Mouse (Mus musculus) neural tube, embryonic 14.5 days (tissue): ENCODE measurements around the gene Snapc3. TPM values are rescaled to one million over a fixed set of nuclear protein-coding genes. Genes with fewer than 3 reads are reported as not detected.

Experiments used
- ATAC-seq: fragments of 200-750 bp; cut with Nextera tagmentation; 2 replicates; pipeline ENCODE4 v1.8.0; 2017; ENCODE audit warnings: low read depth, mild to moderate bottlenecking, moderate TSS enrichment, moderate library complexity
- H3K27ac ChIP-seq: fragments of 300-500 bp; sonication (generic); 2 replicates; pipeline ENCODE4 v1.5.1; 2014; ENCODE audit warnings: low read depth, mild to moderate bottlenecking, control low read depth, low read length, moderate library complexity, mixed read lengths
- H3K27me3 ChIP-seq: fragments of 300-500 bp; sonication (generic); 2 replicates; pipeline ENCODE4 v1.6.1; 2014; ENCODE audit warnings: low read length; ENCODE audit not compliant: control insufficient read depth, insufficient read depth
- H3K36me3 ChIP-seq: fragments of 300-500 bp; sonication (generic); 2 replicates; pipeline ENCODE4 v1.6.1; 2014; ENCODE audit warnings: low read length, mixed read lengths; ENCODE audit not compliant: control insufficient read depth, insufficient read depth
- H3K4me1 ChIP-seq: fragments of 300-500 bp; sonication (generic); 2 replicates; pipeline ENCODE4 v1.6.1; 2014; ENCODE audit warnings: low read length; ENCODE audit not compliant: control insufficient read depth, insufficient read depth
- H3K4me2 ChIP-seq: fragments of 300-500 bp; sonication (generic); 2 replicates; pipeline ENCODE4 v1.6.1; 2014; ENCODE audit warnings: mild to moderate bottlenecking, low read depth, low read length, control low read depth
- H3K4me3 ChIP-seq: fragments of 300-500 bp; sonication (generic); 2 replicates; pipeline ENCODE4 v1.5.1; 2014; ENCODE audit warnings: low read depth, low read length, control low read depth, mixed read lengths
- H3K9ac ChIP-seq: fragments of 300-500 bp; sonication (generic); replicated peaks from 2 replicates; pipeline ENCODE4 v1.6.1; 2014; ENCODE audit warnings: low read depth, mild to moderate bottlenecking, control low read depth, low read length, mixed read lengths
- H3K9me3 ChIP-seq: fragments of 300-500 bp; sonication (generic); 2 replicates; pipeline ENCODE4 v1.6.1; 2016; ENCODE audit warnings: low read length; ENCODE audit not compliant: control insufficient read depth
- WGBS: fragments of 180-500 bp; shearing (Covaris S2); extraction: QIAGEN DNeasy Blood & Tissue Kit; methylation state at CpG from one replicate; pipeline ENCODE4 v1.1.7; 2014; 5-methylcytosine and 5-hydroxymethylcytosine counted together
- polyA plus RNA-seq: library from polyadenylated mRNA; unstranded; fragments of >200 nt; fragmentation: Nextera tagmentation; extraction: Ambion mirVana; gene quantifications from 2 replicates; pipeline ENCODE4 v1.2.1, GENCODE M21; 2014

Gene Snapc3
- polyA plus RNA-seq, 1 experiment from 2014 or later, result 68.6 TPM

- H3K9me3 ChIP-seq, result no peaks in the 10 kb centered on the region
- 94% methylated on average over 4 of the region's 4 CpGs for WGBS
- no peak overlapping the region for H3K27ac ChIP-seq
- H3K9ac ChIP-seq, result no peak overlapping the region
- peaks cover 16% of the 10 kb centered on the region for H3K36me3 ChIP-seq
- ATAC-seq, result no peak
- no peaks in the 10 kb centered on the region for H3K27me3 ChIP-seq
- no peak overlapping the region for H3K4me2 ChIP-seq
- H3K4me3 ChIP-seq, result no peak overlapping the region
- H3K4me1 ChIP-seq, result no peaks in the 10 kb centered on the region
Measured at GRCm38 (mm10) chr4:83428845-83429244, 11.3 kb downstream of the Snapc3 start.

DNA sequence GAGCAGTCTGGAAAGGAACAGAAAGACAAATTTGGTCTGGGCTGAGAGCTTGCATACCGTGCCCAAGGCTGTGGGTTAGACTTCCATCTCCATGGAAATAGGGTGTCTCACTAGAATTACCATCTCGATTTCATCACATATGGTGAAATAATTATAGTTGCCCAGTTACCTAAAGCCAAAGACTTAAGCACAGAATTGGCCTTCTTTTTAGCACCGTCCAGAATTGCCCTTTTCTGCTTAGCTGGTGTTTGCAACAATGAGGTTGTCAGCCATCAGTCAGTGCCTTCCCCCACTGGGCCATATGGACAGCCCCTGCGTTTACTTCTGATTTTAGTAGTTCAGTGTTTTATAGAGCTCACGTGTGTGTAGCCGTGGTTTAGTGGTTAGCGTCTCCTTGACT, 14.4 kb downstream of the Snapc3 start:
- WGBS, result 76% methylated on average over 7 of the region's 7 CpGs
- no peak for ATAC-seq
- H3K36me3 ChIP-seq, result peaks cover 20% of the 10 kb centered on the region

GRCm38 (mm10) chr4:83432901-83433300, 15.4 kb downstream of the Snapc3 start:
- Histone ChIP-seq H3K4me1 (no peaks in the 10 kb centered on the region), H3K36me3 (peaks cover 24% of the 10 kb centered on the region), H3K4me2 (no peak overlapping the region), H3K27me3 (no peaks in the 10 kb centered on the region), H3K9ac (no peak overlapping the region), H3K27ac (no peak overlapping the region), H3K9me3 (no peaks in the 10 kb centered on the region), H3K4me3 (no peak overlapping the region)
- WGBS, result 95% methylated on average over 6 of the region's 6 CpGs
- ATAC-seq, result no peak

More for the DNA sequence above, 14.4 kb downstream of the Snapc3 start:
- Histone ChIP-seq H3K27me3 (no peaks in the 10 kb centered on the region), H3K4me1 (no peaks in the 10 kb centered on the region), H3K4me2 (no peak overlapping the region), H3K9ac (no peak overlapping the region), H3K9me3 (no peaks in the 10 kb centered on the region), H3K27ac (no peak overlapping the region), H3K4me3 (no peak overlapping the region)

- Histone ChIP-seq H3K4me2 (no peak overlapping the region), H3K4me3 (no peak overlapping the region), H3K36me3 (peaks cover 33% of the 10 kb centered on the region), H3K9me3 (no peaks in the 10 kb centered on the region), H3K4me1 (no peaks in the 10 kb centered on the region), H3K27ac (no peak overlapping the region), H3K27me3 (no peaks in the 10 kb centered on the region), H3K9ac (no peak overlapping the region)
- WGBS, result 95% methylated on average over 8 of the region's 8 CpGs
- ATAC-seq, result no peak
Measured at GRCm38 (mm10) chr4:83436375-83436774, 18.9 kb downstream of the Snapc3 start.

GRCm38 (mm10) chr4:83438116-83438515, 20.6 kb downstream of the Snapc3 start:
- H3K4me3 ChIP-seq, result no peak overlapping the region
- H3K27me3 ChIP-seq, result no peaks in the 10 kb centered on the region
- ATAC-seq, result no peak
- no peaks in the 10 kb centered on the region for H3K9me3 ChIP-seq
- peaks cover 41% of the 10 kb centered on the region for H3K36me3 ChIP-seq
- H3K27ac ChIP-seq, result no peak overlapping the region
- no peak overlapping the region for H3K4me2 ChIP-seq
- no peaks in the 10 kb centered on the region for H3K4me1 ChIP-seq
- no peak overlapping the region for H3K9ac ChIP-seq

GRCm38 (mm10) chr4:83439045-83439444, 21.5 kb downstream of the Snapc3 start:
- WGBS, result 62% methylated on average over 5 of the region's 5 CpGs

DNA sequence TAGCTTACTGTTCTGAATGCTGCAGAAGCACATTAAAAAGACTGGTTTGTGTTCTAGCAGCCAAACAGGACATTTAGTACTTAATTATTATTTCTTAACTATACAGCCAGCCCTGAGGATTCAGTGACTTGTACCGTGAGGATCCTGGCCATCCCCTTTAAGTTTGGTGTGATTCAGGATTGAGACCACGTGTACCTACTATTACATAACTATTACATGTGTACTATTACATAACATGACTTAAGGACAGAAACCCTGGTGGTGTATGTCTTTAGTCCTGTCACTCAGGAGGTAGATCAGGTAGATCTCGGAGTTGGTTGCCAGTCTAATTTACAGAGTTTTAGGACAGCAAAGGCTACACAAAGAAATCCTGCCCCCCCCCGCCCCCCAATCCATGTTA, 23.5 kb downstream of the Snapc3 start:
- no peak for ATAC-seq
- Histone ChIP-seq H3K36me3 (peaks cover 35% of the 10 kb centered on the region), H3K4me3 (no peak overlapping the region)

More at GRCm38 (mm10) chr4:83439045-83439444, 21.5 kb downstream of the Snapc3 start:
- no peak overlapping the region for H3K9ac ChIP-seq
- no peaks in the 10 kb centered on the region for H3K27me3 ChIP-seq
- no peak overlapping the region for H3K27ac ChIP-seq
- ATAC-seq, result no peak
- no peak overlapping the region for H3K4me2 ChIP-seq
- H3K4me1 ChIP-seq, result no peaks in the 10 kb centered on the region
- H3K9me3 ChIP-seq, result no peaks in the 10 kb centered on the region
- H3K4me3 ChIP-seq, result no peak overlapping the region
- peaks cover 41% of the 10 kb centered on the region for H3K36me3 ChIP-seq

GRCm38 (mm10) chr4:83450785-83451184, 33.3 kb downstream of the Snapc3 start:
- Histone ChIP-seq H3K4me3 (no peak overlapping the region), H3K4me1 (no peaks in the 10 kb centered on the region), H3K27me3 (no peaks in the 10 kb centered on the region), H3K9me3 (no peaks in the 10 kb centered on the region), H3K36me3 (peaks cover 46% of the 10 kb centered on the region), H3K27ac (no peak overlapping the region), H3K9ac (no peak overlapping the region), H3K4me2 (no peak overlapping the region)
- 94% methylated on average over 4 of the region's 4 CpGs for WGBS
- no peak for ATAC-seq

More for the DNA sequence above, 23.5 kb downstream of the Snapc3 start:
- no peaks in the 10 kb centered on the region for H3K4me1 ChIP-seq
- H3K27me3 ChIP-seq, result no peaks in the 10 kb centered on the region
- no peak overlapping the region for H3K9ac ChIP-seq
- no peaks in the 10 kb centered on the region for H3K9me3 ChIP-seq
- WGBS, result 94% methylated on average over 4 of the region's 4 CpGs
- no peak overlapping the region for H3K27ac ChIP-seq
- H3K4me2 ChIP-seq, result no peak overlapping the region

DNA sequence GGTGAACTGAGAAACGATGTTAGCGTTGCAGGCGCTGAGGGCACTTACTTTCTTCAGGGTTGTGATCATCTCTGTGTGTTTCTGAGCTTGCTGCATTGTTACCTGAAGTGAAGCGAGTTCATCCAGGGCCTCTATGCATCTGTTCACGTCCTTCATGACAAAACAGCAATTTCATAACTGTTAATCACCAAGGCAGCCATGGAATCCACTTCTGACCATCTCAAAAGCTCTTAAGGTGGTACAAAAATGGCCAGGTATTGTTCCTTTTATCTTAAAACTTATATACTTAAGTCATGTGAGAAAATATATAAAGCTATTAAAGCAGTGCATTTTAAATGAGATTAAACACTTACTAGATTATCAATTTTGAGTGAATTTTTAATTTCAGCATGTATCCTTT, 42.6 kb downstream of the Snapc3 start:
- Histone ChIP-seq H3K9me3 (no peaks in the 10 kb centered on the region), H3K9ac (no peak overlapping the region), H3K27me3 (no peaks in the 10 kb centered on the region), H3K4me1 (no peaks in the 10 kb centered on the region), H3K4me3 (no peak overlapping the region), H3K36me3 (peaks cover 50% of the 10 kb centered on the region), H3K4me2 (no peak overlapping the region), H3K27ac (no peak overlapping the region)
- 91% methylated on average over 5 of the region's 5 CpGs for WGBS
- ATAC-seq, result no peak

DNA sequence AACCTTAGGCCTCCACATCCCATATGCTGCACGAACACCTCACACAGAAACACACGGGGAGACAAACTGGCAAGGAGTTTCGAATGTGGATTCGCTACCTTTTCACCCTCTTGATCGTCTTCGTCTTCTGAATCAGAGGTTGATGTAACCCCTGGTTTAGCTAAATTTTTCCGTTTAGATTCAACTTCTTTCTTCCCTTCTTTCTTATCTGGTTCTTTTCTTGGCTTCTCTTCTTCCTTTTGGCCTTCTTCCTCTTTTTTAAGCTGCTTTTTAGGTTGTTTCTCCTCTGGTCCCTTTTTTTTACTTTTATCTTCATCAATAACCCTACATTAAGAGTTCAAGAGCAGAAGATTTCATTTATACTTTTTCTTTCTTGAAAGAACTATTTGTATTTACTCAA, 47.3 kb downstream of the Snapc3 start:
- no peak overlapping the region for H3K27ac ChIP-seq
- no peak overlapping the region for H3K4me2 ChIP-seq
- H3K9me3 ChIP-seq, result no peaks in the 10 kb centered on the region
- WGBS, result 96% methylated on average over 7 of the region's 7 CpGs
- H3K9ac ChIP-seq, result no peak overlapping the region
- no peak overlapping the region for H3K4me3 ChIP-seq
- peaks cover 54% of the 10 kb centered on the region for H3K36me3 ChIP-seq
- H3K4me1 ChIP-seq, result no peaks in the 10 kb centered on the region; the same call in 1 of the 2 replicates
- no peaks in the 10 kb centered on the region for H3K27me3 ChIP-seq
- ATAC-seq, result no peak
